Mouse (Mus musculus): Measurements from ENCODE around the gene Orai1. TPM values are rescaled to one million over a fixed set of nuclear protein-coding genes. Genes with fewer than 3 reads are reported as not detected.

Gene Orai1
- polyA plus RNA-seq (2015; fragmentation: Illumina TruSeq; extraction: RNeasy Lipid Tissue Mini Kit (QIAGEN cat#74804); ENCODE audit: insufficient read depth, low read depth, low replicate concordance) = 4.7 TPM

DNA sequence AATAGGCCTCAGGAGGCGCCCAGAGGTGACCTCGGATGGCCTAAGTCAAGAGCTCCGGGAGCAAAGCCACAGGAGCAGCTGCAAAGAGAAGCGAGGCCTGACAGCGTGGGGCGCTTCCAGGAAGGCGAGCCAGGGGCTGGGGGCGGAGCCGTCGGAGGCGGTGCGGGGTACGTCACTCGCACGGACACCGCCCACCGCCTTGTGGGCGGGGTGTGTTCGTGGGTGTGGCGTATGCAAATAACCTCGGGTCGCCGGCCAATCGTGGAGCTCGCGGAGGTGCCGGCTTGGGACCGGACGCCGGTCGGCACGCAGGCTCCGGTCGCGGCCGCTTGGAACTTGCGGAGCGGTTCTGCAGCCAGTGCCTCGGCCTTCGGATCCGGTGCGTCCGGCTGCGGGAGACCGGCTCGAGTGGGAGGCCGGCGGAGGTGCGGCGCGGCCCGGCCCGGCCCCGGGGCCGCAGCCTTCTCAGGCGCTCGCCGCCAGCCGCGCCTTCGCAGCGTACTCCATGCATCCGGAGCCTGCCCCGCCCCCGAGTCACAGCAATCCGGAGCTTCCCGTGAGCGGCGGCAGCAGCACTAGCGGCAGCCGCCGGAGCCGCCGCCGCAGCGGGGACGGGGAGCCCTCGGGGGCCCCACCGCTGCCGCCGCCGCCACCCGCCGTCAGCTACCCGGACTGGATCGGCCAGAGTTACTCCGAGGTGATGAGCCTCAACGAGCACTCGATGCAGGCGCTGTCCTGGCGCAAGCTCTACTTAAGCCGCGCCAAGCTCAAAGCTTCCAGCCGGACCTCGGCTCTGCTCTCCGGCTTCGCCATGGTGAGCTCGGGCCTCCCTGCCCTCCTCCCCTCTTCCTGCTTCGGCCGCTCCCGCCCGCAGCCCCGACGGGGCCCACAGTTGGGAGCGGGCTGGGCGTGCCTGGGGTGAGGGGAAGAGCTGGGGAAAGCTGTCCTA is at the start of gene Orai1:
Gene Orai1 (plus strand): TSS at position 322 of the 949 bp plus-strand sequence.

GRCm38 (mm10) chr5:122989551-122990330 is 25.1 kb upstream of the Orai1 start, which contains the start of gene Kdm2b:
Gene Kdm2b, minus strand, starts transcription at chr5:122989823.

DNA sequence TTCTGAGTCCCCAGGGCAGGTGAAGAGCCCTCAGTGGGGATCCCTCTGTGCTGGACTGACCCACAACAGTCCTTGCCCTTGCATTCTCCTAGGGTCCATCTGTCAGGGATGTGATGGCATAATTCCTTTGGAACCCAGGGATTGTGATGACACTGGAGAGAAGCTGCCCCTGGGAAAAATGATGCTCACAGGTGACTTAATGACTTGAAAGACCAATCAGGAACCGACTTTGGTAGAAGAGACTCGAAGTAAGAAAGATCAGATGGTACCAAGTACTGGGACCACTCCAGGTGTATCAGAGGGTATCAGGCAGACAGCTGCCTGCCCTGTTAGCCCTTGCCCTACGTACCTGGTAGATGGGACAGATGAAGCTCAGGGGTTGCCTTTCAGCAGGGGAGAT is 32.0 kb downstream of the Orai1 start, which contains the start of gene Morn3:
Gene Morn3 (minus strand): TSS at position 101 of the 400 bp plus-strand sequence.

GRCm38 (mm10) chr5:123068115-123068514 is 53.2 kb downstream of the Orai1 start, which contains the start of gene Tmem120b:
Gene Tmem120b, plus strand, starts transcription at chr5:123068415.

Other genes with a start within 250 kb of the Orai1 start
- 7.6 TPM for gene Camkk2, start 235.7 kb upstream of the Orai1 start, polyA plus RNA-seq (2015; fragmentation: Illumina TruSeq; extraction: RNeasy Lipid Tissue Mini Kit (QIAGEN cat#74804); ENCODE audit: insufficient read depth, low read depth, low replicate concordance)
- gene Anapc5, start 193.7 kb upstream of the Orai1 start, polyA plus RNA-seq (2015; fragmentation: Illumina TruSeq; extraction: RNeasy Lipid Tissue Mini Kit (QIAGEN cat#74804); ENCODE audit: insufficient read depth, low read depth, low replicate concordance) = 85.3 TPM
- gene Rnf34, start 165.0 kb upstream of the Orai1 start, polyA plus RNA-seq (2015; fragmentation: Illumina TruSeq; extraction: RNeasy Lipid Tissue Mini Kit (QIAGEN cat#74804); ENCODE audit: insufficient read depth, low read depth, low replicate concordance) = 2.2 TPM
- gene Kdm2b, start 25.3 kb upstream of the Orai1 start, polyA plus RNA-seq (2015; fragmentation: Illumina TruSeq; extraction: RNeasy Lipid Tissue Mini Kit (QIAGEN cat#74804); ENCODE audit: insufficient read depth, low read depth, low replicate concordance) = 4.5 TPM
- gene Morn3, start 31.9 kb downstream of the Orai1 start, polyA plus RNA-seq (2015; fragmentation: Illumina TruSeq; extraction: RNeasy Lipid Tissue Mini Kit (QIAGEN cat#74804); ENCODE audit: insufficient read depth, low read depth, low replicate concordance) = not detected
- gene Tmem120b, start 53.3 kb downstream of the Orai1 start, polyA plus RNA-seq (2015; fragmentation: Illumina TruSeq; extraction: RNeasy Lipid Tissue Mini Kit (QIAGEN cat#74804); ENCODE audit: insufficient read depth, low read depth, low replicate concordance) = 7.0 TPM
- gene Rhof, start 117.6 kb downstream of the Orai1 start, polyA plus RNA-seq (2015; fragmentation: Illumina TruSeq; extraction: RNeasy Lipid Tissue Mini Kit (QIAGEN cat#74804); ENCODE audit: insufficient read depth, low read depth, low replicate concordance) = 0.18 TPM
- gene Setd1b, start 127.1 kb downstream of the Orai1 start, polyA plus RNA-seq (2015; fragmentation: Illumina TruSeq; extraction: RNeasy Lipid Tissue Mini Kit (QIAGEN cat#74804); ENCODE audit: insufficient read depth, low read depth, low replicate concordance) = 5.8 TPM
- 3.7 TPM for gene Psmd9, start 154.3 kb downstream of the Orai1 start, polyA plus RNA-seq (2015; fragmentation: Illumina TruSeq; extraction: RNeasy Lipid Tissue Mini Kit (QIAGEN cat#74804); ENCODE audit: insufficient read depth, low read depth, low replicate concordance)
- not detected for gene Hpd, start 167.7 kb downstream of the Orai1 start, polyA plus RNA-seq (2015; fragmentation: Illumina TruSeq; extraction: RNeasy Lipid Tissue Mini Kit (QIAGEN cat#74804); ENCODE audit: insufficient read depth, low read depth, low replicate concordance)
- gene Wdr66, start 237.0 kb downstream of the Orai1 start, polyA plus RNA-seq (2015; fragmentation: Illumina TruSeq; extraction: RNeasy Lipid Tissue Mini Kit (QIAGEN cat#74804); ENCODE audit: insufficient read depth, low read depth, low replicate concordance) = 2.9 TPM